Mouse (Mus musculus) midbrain, embryonic 11.5 days (tissue): ENCODE measurements around the gene Abcc9. TPM values are rescaled to one million over a fixed set of nuclear protein-coding genes. Genes with fewer than 3 reads are reported as not detected.
"Not testable (repeated sequence)": the region's sequence is repeated elsewhere in the genome, so short reads cannot be mapped to it uniquely, and the experiment has no call there.

Experiments used
- ATAC-seq: fragments of 200-750 bp; cut with Nextera tagmentation; 2 replicates; pipeline ENCODE4 v1.8.0; 2017; ENCODE audit warnings: moderate TSS enrichment, moderate library complexity; ENCODE audit not compliant: low FRiP score
- DNase-seq: peaks from one replicate; pipeline ENCODE4 v3.0.0; 2015; ENCODE audit warnings: low spot score; ENCODE audit errors: missing footprints
- H3K27ac ChIP-seq: fragments of 300-500 bp; sonication (generic); 2 replicates; pipeline ENCODE4 v1.5.1; 2014; ENCODE audit warnings: low read depth, low read length
- H3K27me3 ChIP-seq: fragments of 300-500 bp; sonication (generic); 2 replicates; pipeline ENCODE4 v1.6.1; 2014; ENCODE audit warnings: mild to moderate bottlenecking, low read length, moderate library complexity, mixed read lengths; ENCODE audit not compliant: control insufficient read depth, insufficient read depth
- H3K36me3 ChIP-seq: fragments of 300-500 bp; sonication (generic); 2 replicates; pipeline ENCODE4 v1.6.1; 2014; ENCODE audit warnings: mild to moderate bottlenecking, low read length, moderate library complexity, mixed read lengths; ENCODE audit not compliant: control insufficient read depth, insufficient read depth
- H3K4me1 ChIP-seq: fragments of 300-500 bp; sonication (generic); 2 replicates; pipeline ENCODE4 v1.6.1; 2014; ENCODE audit warnings: low read length; ENCODE audit not compliant: control insufficient read depth, insufficient read depth
- H3K4me2 ChIP-seq: fragments of 300-500 bp; sonication (generic); 2 replicates; pipeline ENCODE4 v1.6.1; 2014; ENCODE audit warnings: mild to moderate bottlenecking, moderate library complexity
- H3K4me3 ChIP-seq: fragments of 300-500 bp; sonication (generic); 2 replicates; pipeline ENCODE4 v1.5.1; 2014; ENCODE audit warnings: low read depth, low read length
- H3K9ac ChIP-seq: fragments of 300-500 bp; sonication (generic); 2 replicates; pipeline ENCODE4 v1.6.1; 2014; ENCODE audit warnings: low read length
- H3K9me3 ChIP-seq: fragments of 300-500 bp; sonication (generic); 2 replicates; pipeline ENCODE4 v1.6.1; 2016; ENCODE audit warnings: low read length; ENCODE audit not compliant: control insufficient read depth
- WGBS: fragments of 180-500 bp; shearing (Covaris S2); extraction: QIAGEN DNeasy Blood & Tissue Kit; methylation state at CpG from one replicate; pipeline ENCODE4 v1.1.7; 2014; 5-methylcytosine and 5-hydroxymethylcytosine counted together
- polyA plus RNA-seq: library from polyadenylated mRNA; unstranded; fragments of >200 nt; fragmentation: Nextera tagmentation; extraction: Ambion mirVana; gene quantifications from 2 replicates; pipeline ENCODE4 v1.2.1, GENCODE M21; 2014

Gene Abcc9
- polyA plus RNA-seq, 1 experiment from 2014 or later = 2.4 TPM

DNA sequence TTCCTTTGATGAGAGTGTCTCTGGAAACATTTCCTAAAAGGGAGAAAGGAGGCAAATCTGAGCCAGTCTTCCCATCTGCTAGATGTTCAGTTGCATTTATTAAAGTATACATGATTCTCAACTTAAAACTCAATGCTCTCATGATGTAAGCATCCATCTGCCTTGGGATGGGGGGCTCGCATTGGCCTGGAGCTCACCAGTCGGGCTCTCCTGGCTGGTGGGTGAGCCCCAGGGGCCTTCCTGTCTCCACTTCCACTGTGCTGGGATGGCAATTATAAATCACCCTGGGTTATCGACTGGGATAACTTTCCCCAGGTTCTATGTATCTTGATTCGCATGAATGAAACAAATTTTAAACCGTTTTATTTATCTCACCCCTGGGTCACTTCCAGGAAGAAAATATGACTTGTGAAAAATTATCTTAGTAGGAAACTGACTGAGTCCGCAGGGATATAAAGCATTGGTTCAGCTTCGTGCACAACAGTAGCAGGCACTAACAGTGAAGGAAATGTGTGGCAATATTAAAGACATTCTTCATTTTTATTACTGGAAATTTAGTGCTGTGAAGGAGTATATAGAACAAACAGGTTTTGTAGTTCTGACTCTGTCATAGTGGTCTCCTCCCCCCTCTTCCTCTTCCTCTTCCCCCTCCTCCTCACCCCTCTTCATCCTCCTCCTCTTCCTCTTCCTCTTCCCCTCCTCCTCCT is 19.0 kb downstream of the Abcc9 start:
- Histone ChIP-seq H3K4me2 (no peak overlapping the region), H3K4me3 (no peak overlapping the region), H3K36me3 (no peaks in the 10 kb centered on the region), H3K4me1 (no peaks in the 10 kb centered on the region), H3K27ac (no peak overlapping the region), H3K9me3 (no peaks in the 10 kb centered on the region), H3K9ac (no peak overlapping the region), H3K27me3 (no peaks in the 10 kb centered on the region)
- 82% methylated on average over 7 of the region's 7 CpGs for WGBS
- ATAC-seq (no peak), DNase-seq (no peak)

DNA sequence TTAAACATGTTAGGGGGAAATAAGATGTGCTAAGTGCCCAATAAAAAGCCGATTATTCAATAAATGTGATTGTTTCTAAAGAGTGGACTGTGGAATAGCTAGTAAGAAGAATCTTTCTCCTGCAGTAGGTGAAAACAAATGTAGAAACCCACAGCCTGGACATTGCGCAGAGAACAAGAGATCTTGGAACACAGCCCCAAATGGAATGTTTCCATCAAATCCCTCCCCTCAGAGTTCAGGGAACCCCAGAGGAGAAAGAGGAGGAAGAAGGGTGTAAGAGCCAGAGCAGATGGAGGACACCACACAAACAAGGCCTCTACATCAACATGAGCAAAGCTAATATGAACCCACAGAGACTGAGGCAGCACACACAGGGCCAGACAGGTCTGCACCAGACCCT is 32.1 kb downstream of the Abcc9 start:
- H3K36me3 ChIP-seq = no peaks in the 10 kb centered on the region
- H3K27me3 ChIP-seq = no peaks in the 10 kb centered on the region
- ATAC-seq = no peak
- no peaks in the 10 kb centered on the region for H3K4me1 ChIP-seq
- H3K9ac ChIP-seq = no peak overlapping the region
- H3K9me3 ChIP-seq = no peaks in the 10 kb centered on the region
- no peak for DNase-seq
- no peak overlapping the region for H3K4me2 ChIP-seq
- WGBS = 96% methylated on average over 2 of the region's 2 CpGs
- no peak overlapping the region for H3K4me3 ChIP-seq
- no peak overlapping the region for H3K27ac ChIP-seq

GRCm38 (mm10) chr6:142669343-142669742 is 32.8 kb downstream of the Abcc9 start:
- 95% methylated on average over 6 of the region's 6 CpGs for WGBS
- ATAC-seq (no peak), DNase-seq (no peak)
- Histone ChIP-seq H3K4me3 (no peak overlapping the region), H3K27me3 (no peaks in the 10 kb centered on the region), H3K36me3 (no peaks in the 10 kb centered on the region), H3K27ac (no peak overlapping the region), H3K4me1 (no peaks in the 10 kb centered on the region), H3K9me3 (no peaks in the 10 kb centered on the region), H3K9ac (no peak overlapping the region), H3K4me2 (no peak overlapping the region)

- Histone ChIP-seq H3K9me3 (no peaks in the 10 kb centered on the region), H3K4me2 (no peak overlapping the region), H3K4me3 (no peak overlapping the region), H3K36me3 (no peaks in the 10 kb centered on the region), H3K9ac (no peak overlapping the region), H3K27ac (no peak overlapping the region), H3K4me1 (no peaks in the 10 kb centered on the region), H3K27me3 (no peaks in the 10 kb centered on the region)
- 96% methylated on average over 6 of the region's 6 CpGs for WGBS
- ATAC-seq = no peak
- no peak for DNase-seq
Observed at GRCm38 (mm10) chr6:142668831-142669230, 33.3 kb downstream of the Abcc9 start.

DNA sequence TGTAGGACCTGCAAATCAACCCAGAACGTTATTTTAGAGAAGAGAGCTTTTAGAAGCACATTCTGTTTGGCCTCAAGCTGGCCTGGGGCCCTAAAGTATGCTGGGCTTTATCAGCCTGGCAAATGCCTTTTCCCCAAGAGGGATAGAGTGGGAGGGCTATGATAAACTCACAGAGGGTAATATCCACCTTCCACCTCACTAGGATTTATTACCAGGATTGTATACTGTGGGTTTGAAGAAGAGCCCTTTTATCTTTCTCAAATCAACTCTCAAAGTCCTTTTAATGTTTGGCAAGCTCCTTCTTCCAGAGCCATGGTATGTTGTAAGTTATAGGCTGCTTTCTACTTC is 33.7 kb downstream of the Abcc9 start:
- no peak overlapping the region for H3K4me2 ChIP-seq
- ATAC-seq = no peak
- H3K9ac ChIP-seq = no peak overlapping the region

GRCm38 (mm10) chr6:142667701-142668418 is 34.3 kb downstream of the Abcc9 start:
- Histone ChIP-seq H3K27ac (no peak overlapping the region), H3K36me3 (no peaks in the 10 kb centered on the region), H3K4me2 (no peak overlapping the region), H3K4me3 (no peak overlapping the region), H3K27me3 (no peaks in the 10 kb centered on the region), H3K9me3 (no peaks in the 10 kb centered on the region), H3K9ac (no peak overlapping the region), H3K4me1 (no peaks in the 10 kb centered on the region)
- ATAC-seq (no peak), DNase-seq (no peak)
- WGBS = 86% methylated on average over 7 of the region's 7 CpGs

More for the DNA sequence above, 33.7 kb downstream of the Abcc9 start:
- no peaks in the 10 kb centered on the region for H3K27me3 ChIP-seq
- no peak overlapping the region for H3K27ac ChIP-seq
- WGBS = 65% methylated on average over 1 of the region's 1 CpGs
- no peaks in the 10 kb centered on the region for H3K36me3 ChIP-seq
- H3K9me3 ChIP-seq = no peaks in the 10 kb centered on the region
- H3K4me3 ChIP-seq = no peak overlapping the region
- no peaks in the 10 kb centered on the region for H3K4me1 ChIP-seq
- DNase-seq = no peak

DNA sequence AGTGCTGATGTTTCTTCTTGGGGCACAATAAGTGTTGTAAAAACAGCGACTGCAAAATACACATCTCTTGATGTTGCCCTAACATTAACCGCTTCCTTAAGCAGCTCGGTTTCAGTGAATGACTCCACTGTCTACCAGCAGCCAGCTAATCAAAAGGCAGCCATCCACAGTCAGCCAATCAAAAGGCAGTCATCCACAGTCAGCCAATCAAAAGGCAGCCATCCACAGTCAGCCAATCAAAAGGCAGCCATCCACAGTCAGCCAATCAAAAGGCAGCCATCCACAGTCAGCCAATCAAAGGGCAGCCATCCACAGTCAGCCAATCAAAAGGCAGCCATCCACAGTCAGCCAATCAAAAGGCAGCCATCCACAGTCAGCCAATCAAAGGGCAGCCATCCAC is 40.1 kb downstream of the Abcc9 start:
- ATAC-seq, H3K4me3 ChIP-seq, H3K4me2 ChIP-seq, H3K9me3 ChIP-seq, H3K27me3 ChIP-seq, H3K36me3 ChIP-seq, H3K9ac ChIP-seq, DNase-seq, H3K27ac ChIP-seq, H3K4me1 ChIP-seq: not testable (repeated sequence)
- WGBS = 92% methylated on average over 3 of the region's 3 CpGs

- no peaks in the 10 kb centered on the region for H3K27me3 ChIP-seq
- no peak overlapping the region for H3K4me2 ChIP-seq
- ATAC-seq (no peak), DNase-seq (no peak)
- no peaks in the 10 kb centered on the region for H3K4me1 ChIP-seq
- H3K4me3 ChIP-seq = no peak overlapping the region
- H3K9me3 ChIP-seq = no peaks in the 10 kb centered on the region
- 58% methylated on average over 5 of the region's 5 CpGs for WGBS
- H3K9ac ChIP-seq = no peak overlapping the region
- no peaks in the 10 kb centered on the region for H3K36me3 ChIP-seq
- no peak overlapping the region for H3K27ac ChIP-seq
Observed at GRCm38 (mm10) chr6:142659038-142659437, 43.1 kb downstream of the Abcc9 start.

- H3K9me3 ChIP-seq = no peaks in the 10 kb centered on the region
- no peaks in the 10 kb centered on the region for H3K4me1 ChIP-seq
- H3K27ac ChIP-seq = no peak overlapping the region
- no peak for DNase-seq
- no peak overlapping the region for H3K9ac ChIP-seq
- 59% methylated on average over 5 of the region's 5 CpGs for WGBS
- H3K4me3 ChIP-seq = no peak overlapping the region
- H3K36me3 ChIP-seq = no peaks in the 10 kb centered on the region
- H3K4me2 ChIP-seq = no peak overlapping the region
- H3K27me3 ChIP-seq = no peaks in the 10 kb centered on the region
- no peak for ATAC-seq
Observed at GRCm38 (mm10) chr6:142654561-142654960, 47.6 kb downstream of the Abcc9 start.
